9 mouse cellular contexts compared by ENCODE assay signal in the genomic region with DNA sequence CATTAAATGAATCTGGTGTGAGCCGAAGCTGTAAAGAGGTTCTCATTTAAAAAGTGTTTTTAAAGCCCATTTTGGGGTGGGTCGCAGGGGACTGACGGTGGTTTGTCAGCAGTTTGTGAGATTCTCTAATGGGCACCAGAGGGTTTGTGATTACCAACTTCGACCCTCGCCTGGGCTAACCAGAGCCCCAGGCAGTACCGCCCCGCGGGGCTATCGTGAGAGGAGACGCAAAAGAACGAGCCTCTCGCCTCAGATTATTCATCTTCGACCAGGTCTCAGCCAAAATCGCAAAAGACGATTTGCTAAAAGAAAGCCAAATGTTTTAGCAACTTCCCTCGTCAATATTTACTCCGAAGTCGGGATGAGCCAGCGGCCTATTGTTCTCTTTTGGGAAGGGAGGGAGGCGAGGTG. TPM values are rescaled to one million over a fixed set of nuclear protein-coding genes. Genes with fewer than 3 reads are reported as not detected.
A peak's percentile ranks its signal among the peaks of the same experiment; 100 is the strongest.
DNase-seq lines count a peak whose midpoint lies in the region; ATAC-seq lines count a peak whose summit lies in the region.
"Had no signal": no experiment of that assay in that cellular context is flagged by ENCODE, and none has a peak within 500 bp of the region (broad histone marks: within the 10 kb centered on the region; RNA-seq: fewer than 3 reads in every experiment).

No protein-coding gene starts in this region.

- ATAC-seq in forebrain, embryonic 15.5 days (replicated peaks): no peak

- H3K36me3 ChIP-seq in forebrain, embryonic 15.5 days: no peaks in the 10 kb centered on the region

- WGBS in forebrain, embryonic 15.5 days: under 1% methylated on average over 20 of the region's 20 CpGs

- DNase-seq in layer of hippocampus, postnatal 10 days (ENCODE audit: low spot score in 2 of 2): peak; percentile 25 to 34
- no peak for DNase-seq in layer of hippocampus, adult 8-10 months (ENCODE audit: low spot score in 2 of 2)
- peak; percentile 31 for DNase-seq in mesoderm, embryonic 11.5 days (ENCODE audit: low read depth, low spot score)
- DNase-seq in ovary, postnatal 14 days (ENCODE audit: low spot score): no peak
- DNase-seq in heart, adult 9 months (ENCODE audit: low spot score in 2 of 2): no peak
- no peak for DNase-seq in kidney, postnatal 14 days
- no peak for DNase-seq in right cerebral cortex, postnatal 25 days

- peak overlapping the region; percentile 59 for H3K4me3 ChIP-seq in forebrain, embryonic 15.5 days

- peak overlapping the region; percentile 70 for H3K9ac ChIP-seq in forebrain, embryonic 15.5 days (replicated peaks)

- peaks cover 39% of the 10 kb centered on the region for H3K4me1 ChIP-seq in forebrain, embryonic 15.5 days

- H3K9me3 ChIP-seq in forebrain, embryonic 15.5 days: no peaks in the 10 kb centered on the region

- peak overlapping the region; percentile 68 for H3K4me2 ChIP-seq in forebrain, embryonic 15.5 days (replicated peaks)

- H3K27ac ChIP-seq in forebrain, embryonic 15.5 days (replicated peaks): peak overlapping the region; percentile 97

- peaks cover 22% of the 10 kb centered on the region for H3K27me3 ChIP-seq in forebrain, embryonic 15.5 days

RNA-seq across cellular contexts. Expression of a gene that starts 2.0 kb away (rescaled TPM):
- 10 to 100 TPM; 23.7 to 25.4 TPM for total RNA-seq in layer of hippocampus, postnatal 10 days (2021)
- 10 to 100 TPM; 15.0 to 20.8 (median 18.6) TPM for total RNA-seq in layer of hippocampus, adult 8-10 months (2022)
- polyA plus RNA-seq in forebrain, embryonic 15.5 days (2015; fragmentation: Nextera tagmentation; extraction: Ambion mirVana): 8.4 and 9.3 TPM in 2 replicates
- polyA plus RNA-seq: heart, embryonic 16.5 days had no signal

RNA-seq across cellular contexts. Expression of a gene that starts 11.8 kb away (rescaled TPM):
- 1 to 10 TPM; 4.3 to 5.4 TPM for total RNA-seq in layer of hippocampus, postnatal 10 days (2021)
- total RNA-seq in layer of hippocampus, adult 8-10 months (2022): 1 to 10 TPM; 2.6 to 6.1 (median 4.2) TPM
- polyA plus RNA-seq in forebrain, embryonic 15.5 days (2015; fragmentation: Nextera tagmentation; extraction: Ambion mirVana): 14.2 and 15.2 TPM in 2 replicates
- polyA plus RNA-seq: heart, embryonic 16.5 days had no signal

RNA-seq across cellular contexts. Expression of a gene that starts 13.1 kb away (rescaled TPM):
- not detected for total RNA-seq in layer of hippocampus, postnatal 10 days (2021)
- total RNA-seq in layer of hippocampus, adult 8-10 months (2022): under 1 TPM in 1 of 4 experiments, not detected in 3; 0.51 TPM
- 0.57 and 0.63 TPM in 2 replicates for polyA plus RNA-seq in forebrain, embryonic 15.5 days (2015; fragmentation: Nextera tagmentation; extraction: Ambion mirVana)
- polyA plus RNA-seq: heart, embryonic 16.5 days had no signal

RNA-seq across cellular contexts. Expression of a gene that starts 26.4 kb away (rescaled TPM):
- under 1 TPM; 0.23 to 0.38 TPM for total RNA-seq in layer of hippocampus, postnatal 10 days (2021)
- total RNA-seq in layer of hippocampus, adult 8-10 months (2022): under 1 TPM; 0.32 to 0.92 (median 0.55) TPM
- 0.74 and 0.75 TPM in 2 replicates for polyA plus RNA-seq in forebrain, embryonic 15.5 days (2015; fragmentation: Nextera tagmentation; extraction: Ambion mirVana)
- polyA plus RNA-seq: heart, embryonic 16.5 days had no signal

RNA-seq across cellular contexts. Expression of a gene that starts 56.9 kb away (rescaled TPM):
- 10 to 100 TPM; 32.5 to 49.2 TPM for total RNA-seq in layer of hippocampus, postnatal 10 days (2021)
- 10 to 100 TPM; 37.4 to 44.9 (median 44.0) TPM for total RNA-seq in layer of hippocampus, adult 8-10 months (2022)
- 21.9 and 25.2 TPM in 2 replicates for polyA plus RNA-seq in forebrain, embryonic 15.5 days (2015; fragmentation: Nextera tagmentation; extraction: Ambion mirVana)

Comparison
In these comparisons a context has a peak if more than half of its experiments do, and no peak if none do; other contexts are left out.
1. DNase-seq: peak in layer of hippocampus, postnatal 10 days (2 of 2) and mesoderm, embryonic 11.5 days (single experiment); none in layer of hippocampus, adult 8-10 months (0 of 2), ovary, postnatal 14 days (single experiment), heart, adult 9 months (0 of 2), kidney, postnatal 14 days (single experiment) and right cerebral cortex, postnatal 25 days (single experiment).